Mouse (Mus musculus) kidney, embryonic 15.5 days (tissue): ENCODE data around the gene Tmub2. TPM values are rescaled to one million over a fixed set of nuclear protein-coding genes. Genes with fewer than 3 reads are reported as not detected.

Experiments
- ATAC-seq: fragments of 200-750 bp; cut with Nextera tagmentation; replicated peaks from 2 replicates; pipeline ENCODE4 v1.8.0; 2017; ENCODE audit warnings: moderate TSS enrichment; ENCODE audit not compliant: low FRiP score
- H3K27ac ChIP-seq: fragments of 300-500 bp; sonication (generic); 2 replicates; pipeline ENCODE4 v1.5.1; 2015; ENCODE audit warnings: mild to moderate bottlenecking, inconsistent platforms
- H3K27me3 ChIP-seq: fragments of 300-500 bp; sonication (generic); 2 replicates; pipeline ENCODE4 v1.6.1; 2015; ENCODE audit warnings: inconsistent platforms
- H3K36me3 ChIP-seq: fragments of 300-500 bp; sonication (generic); 2 replicates; pipeline ENCODE4 v1.6.1; 2015; ENCODE audit warnings: inconsistent platforms
- H3K4me1 ChIP-seq: fragments of 300-500 bp; sonication (generic); 2 replicates; pipeline ENCODE4 v1.6.1; 2015; ENCODE audit warnings: inconsistent platforms
- H3K4me2 ChIP-seq: fragments of 300-500 bp; sonication (generic); 2 replicates; pipeline ENCODE4 v1.6.1; 2015; ENCODE audit warnings: moderate library complexity, mild to moderate bottlenecking, inconsistent platforms
- H3K4me3 ChIP-seq: fragments of 300-500 bp; sonication (generic); replicated peaks from 2 replicates; pipeline ENCODE4 v1.5.1; 2015; ENCODE audit warnings: mild to moderate bottlenecking, inconsistent platforms
- H3K9ac ChIP-seq: fragments of 300-500 bp; sonication (generic); 2 replicates; pipeline ENCODE4 v1.6.1; 2015; ENCODE audit warnings: mild to moderate bottlenecking, inconsistent platforms
- H3K9me3 ChIP-seq: fragments of 300-500 bp; sonication (generic); replicated peaks from 2 replicates; pipeline ENCODE4 v1.6.1; 2016; ENCODE audit warnings: inconsistent platforms
- WGBS: fragments of 180-500 bp; shearing (Covaris S2); methylation state at CpG from one replicate; pipeline ENCODE4 v1.1.7; 2015; ENCODE audit warnings: mixed read lengths; 5-methylcytosine and 5-hydroxymethylcytosine counted together
- polyA plus RNA-seq: library from polyadenylated mRNA; unstranded; fragments of >200 nt; fragmentation: Nextera tagmentation; extraction: Ambion mirVana; gene quantifications from 2 replicates; pipeline ENCODE4 v1.2.1, GENCODE M21; 2015

Gene Tmub2
- polyA plus RNA-seq, 1 experiment from 2014 or later = 57.9 TPM

DNA sequence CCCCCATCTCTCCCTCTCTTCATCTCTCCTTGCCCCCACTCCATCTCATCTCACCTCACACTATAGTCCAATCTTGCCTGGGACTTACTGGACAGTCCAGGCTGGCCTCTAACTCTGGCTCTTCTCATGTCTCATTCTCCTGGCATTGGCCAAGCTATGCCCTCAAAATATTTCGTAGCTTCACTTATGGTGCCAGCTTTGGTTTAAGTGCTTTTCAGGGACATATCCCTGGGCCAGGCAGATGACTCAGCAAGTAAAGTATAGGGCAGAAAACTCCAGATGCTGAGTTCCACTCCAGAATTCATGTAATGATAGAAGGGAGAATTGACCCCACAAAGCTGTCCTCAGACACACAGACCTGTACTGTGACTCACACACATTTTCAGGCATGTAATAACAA, 51.5 kb downstream of the Tmub2 start:
- no peak overlapping the region for H3K27ac ChIP-seq
- H3K4me1 ChIP-seq = no peaks in the 10 kb centered on the region
- no peaks in the 10 kb centered on the region for H3K36me3 ChIP-seq
- H3K4me3 ChIP-seq = no peak overlapping the region
- H3K9me3 ChIP-seq = no peaks in the 10 kb centered on the region
- ATAC-seq = no peak
- no peak overlapping the region for H3K9ac ChIP-seq
- WGBS = 92% methylated on average over 1 of the region's 1 CpGs
- H3K4me2 ChIP-seq = no peak overlapping the region
- H3K27me3 ChIP-seq = 0 out of 2 replicates have a peak, but pooled peaks cover 3% of the 10 kb centered on the region

DNA sequence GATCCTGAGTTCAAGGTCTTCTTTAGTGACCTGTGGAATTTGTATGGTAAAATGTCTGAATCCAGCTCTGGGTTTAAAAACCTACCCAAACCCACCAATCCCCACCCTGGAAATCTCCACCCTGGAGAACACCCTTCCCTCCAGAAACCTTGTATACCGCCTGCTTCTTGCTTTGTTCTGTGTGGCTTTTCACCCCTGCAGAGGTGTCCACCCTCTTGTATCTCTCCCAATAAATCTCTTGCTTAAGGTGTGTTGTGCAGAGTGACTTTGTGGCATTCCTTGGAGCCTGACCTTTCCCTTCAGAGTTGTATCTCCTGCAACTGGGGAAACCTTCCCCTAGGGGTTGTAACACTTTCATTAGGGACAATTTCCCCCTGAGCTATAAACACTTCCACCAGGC, 53.2 kb downstream of the Tmub2 start:
- Histone ChIP-seq H3K9ac (no peak overlapping the region), H3K4me1 (no peaks in the 10 kb centered on the region), H3K4me3 (no peak overlapping the region), H3K4me2 (no peak overlapping the region), H3K27ac (no peak overlapping the region), H3K9me3 (no peaks in the 10 kb centered on the region), H3K36me3 (no peaks in the 10 kb centered on the region), H3K27me3 (0 out of 2 replicates have a peak, but pooled peaks cover 3% of the 10 kb centered on the region)
- ATAC-seq = no peak
- 26% methylated on average over 1 of the region's 1 CpGs for WGBS

DNA sequence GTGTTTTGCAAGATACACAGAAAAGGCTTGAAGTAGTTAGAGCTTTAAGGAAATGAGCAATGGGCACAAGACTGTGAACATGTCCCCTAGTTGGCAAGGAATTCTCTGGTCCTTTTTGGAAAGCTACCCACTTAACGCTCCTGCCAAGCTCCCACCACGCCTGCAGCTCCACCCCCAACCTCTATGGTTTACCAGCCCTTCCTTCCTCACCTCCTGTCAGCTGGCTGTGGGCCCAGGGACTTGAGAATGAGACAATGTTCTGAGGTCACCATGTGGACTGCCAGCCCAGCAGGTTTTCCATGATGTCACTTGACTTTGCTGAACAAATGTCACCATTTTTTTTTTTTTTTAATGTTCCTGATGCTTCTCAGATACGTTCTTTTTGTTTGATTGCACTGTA, 53.8 kb downstream of the Tmub2 start:
- Histone ChIP-seq H3K4me2 (no peak overlapping the region), H3K9ac (no peak overlapping the region), H3K4me1 (no peaks in the 10 kb centered on the region), H3K9me3 (no peaks in the 10 kb centered on the region), H3K27ac (no peak overlapping the region), H3K36me3 (no peaks in the 10 kb centered on the region), H3K27me3 (0 out of 2 replicates have a peak, but pooled peaks cover 3% of the 10 kb centered on the region), H3K4me3 (no peak overlapping the region)
- no peak for ATAC-seq
- WGBS = 32% methylated on average over 3 of the region's 3 CpGs

Other genes with a start within 250 kb of the Tmub2 start
- 0.82 and 1.1 TPM in 2 replicates for gene Cd300lg, start 243.4 kb upstream of the Tmub2 start, polyA plus RNA-seq
- 14.0 and 14.2 TPM in 2 replicates for gene Mpp2, start 196.4 kb upstream of the Tmub2 start, polyA plus RNA-seq
- not detected in 2 replicates for gene Ppy, start 183.6 kb upstream of the Tmub2 start, polyA plus RNA-seq
- 3.6 TPM in 1 of 2 replicates, not detected in the other for gene Pyy, start 177.1 kb upstream of the Tmub2 start, polyA plus RNA-seq
- 0.19 and 0.33 TPM in 2 replicates for gene Nags, start 139.4 kb upstream of the Tmub2 start, polyA plus RNA-seq
- gene Tmem101, start 128.5 kb upstream of the Tmub2 start, polyA plus RNA-seq = 35.3 and 36.5 TPM in 2 replicates
- 122 and 135 TPM in 2 replicates for gene Lsm12, start 99.6 kb upstream of the Tmub2 start, polyA plus RNA-seq
- 39.7 and 43.4 TPM in 2 replicates for gene G6pc3, start 95.3 kb upstream of the Tmub2 start, polyA plus RNA-seq
- 47.4 and 48.4 TPM in 2 replicates for gene Hdac5, start 54.8 kb upstream of the Tmub2 start, polyA plus RNA-seq
- 18.1 and 22.2 TPM in 2 replicates for gene BC030867, start 36.0 kb upstream of the Tmub2 start, polyA plus RNA-seq
- 0.10 and 0.13 TPM in 2 replicates for gene Asb16, start 16.2 kb upstream of the Tmub2 start, polyA plus RNA-seq
- gene Atxn7l3, start 11.7 kb downstream of the Tmub2 start, polyA plus RNA-seq = 12.3 and 14.0 TPM in 2 replicates
- gene Ubtf, start 34.8 kb downstream of the Tmub2 start, polyA plus RNA-seq = 95.3 and 100 TPM in 2 replicates
- 12.8 and 20.2 TPM in 2 replicates for gene Slc4a1, start 81.3 kb downstream of the Tmub2 start, polyA plus RNA-seq
- 2.5 and 4.9 TPM in 2 replicates for gene Rundc3a, start 108.5 kb downstream of the Tmub2 start, polyA plus RNA-seq
- gene Slc25a39, start 123.0 kb downstream of the Tmub2 start, polyA plus RNA-seq = 271 and 298 TPM in 2 replicates
- gene Grn, start 145.4 kb downstream of the Tmub2 start, polyA plus RNA-seq = 151 and 172 TPM in 2 replicates
- gene Fam171a2, start 162.8 kb downstream of the Tmub2 start, polyA plus RNA-seq = 6.9 and 7.1 TPM in 2 replicates
- gene Itga2b, start 185.2 kb downstream of the Tmub2 start, polyA plus RNA-seq = 8.2 and 11.0 TPM in 2 replicates